Mouse (Mus musculus): ENCODE results near the gene Myo5c. TPM values are rescaled to one million over a fixed set of nuclear protein-coding genes. Genes with fewer than 3 reads are reported as not detected.

Myo5c gene
- 1.9 TPM for polyA plus RNA-seq (2014; fragmentation: Illumina TruSeq; extraction: RNeasy Lipid Tissue Mini Kit (QIAGEN cat#74804); ENCODE audit: low read depth, low replicate concordance)

GRCm38 (mm10) chr9:75231841-75232746 is at the start of gene Myo5c:
Myo5c (plus strand) TSS chr9:75232020.

GRCm38 (mm10) chr9:75306126-75306898 is 74.5 kb downstream of the Myo5c start, which contains the start of gene Gnb5:
Gnb5 (plus strand) TSS chr9:75306288.

GRCm38 (mm10) chr9:75347458-75347857 is 115.6 kb downstream of the Myo5c start, which contains the start of gene Bcl2l10:
Bcl2l10 (plus strand) TSS chr9:75347758.

Other genes starting within 250 kb of the Myo5c start
- 131 TPM for gene Arpp19, start 194.4 kb upstream of the Myo5c start, polyA plus RNA-seq (2014; fragmentation: Illumina TruSeq; extraction: RNeasy Lipid Tissue Mini Kit (QIAGEN cat#74804); ENCODE audit: low read depth, low replicate concordance)
- 12.1 TPM for gene Myo5a, start 161.0 kb upstream of the Myo5c start, polyA plus RNA-seq (2014; fragmentation: Illumina TruSeq; extraction: RNeasy Lipid Tissue Mini Kit (QIAGEN cat#74804); ENCODE audit: low read depth, low replicate concordance)
- 26.9 TPM for gene Gnb5, start 74.3 kb downstream of the Myo5c start, polyA plus RNA-seq (2014; fragmentation: Illumina TruSeq; extraction: RNeasy Lipid Tissue Mini Kit (QIAGEN cat#74804); ENCODE audit: low read depth, low replicate concordance)
- gene Bcl2l10, start 115.7 kb downstream of the Myo5c start, polyA plus RNA-seq (2014; fragmentation: Illumina TruSeq; extraction: RNeasy Lipid Tissue Mini Kit (QIAGEN cat#74804); ENCODE audit: low read depth, low replicate concordance), result 0.43 TPM
- 50.1 TPM for gene Mapk6, start 178.0 kb downstream of the Myo5c start, polyA plus RNA-seq (2014; fragmentation: Illumina TruSeq; extraction: RNeasy Lipid Tissue Mini Kit (QIAGEN cat#74804); ENCODE audit: low read depth, low replicate concordance)
- 17.4 TPM for gene Leo1, start 209.5 kb downstream of the Myo5c start, polyA plus RNA-seq (2014; fragmentation: Illumina TruSeq; extraction: RNeasy Lipid Tissue Mini Kit (QIAGEN cat#74804); ENCODE audit: low read depth, low replicate concordance)

Measured in adipose tissue, adult 10 weeks (tissue).